Mouse (Mus musculus): ENCODE data around the gene Tpi1.

DNA sequence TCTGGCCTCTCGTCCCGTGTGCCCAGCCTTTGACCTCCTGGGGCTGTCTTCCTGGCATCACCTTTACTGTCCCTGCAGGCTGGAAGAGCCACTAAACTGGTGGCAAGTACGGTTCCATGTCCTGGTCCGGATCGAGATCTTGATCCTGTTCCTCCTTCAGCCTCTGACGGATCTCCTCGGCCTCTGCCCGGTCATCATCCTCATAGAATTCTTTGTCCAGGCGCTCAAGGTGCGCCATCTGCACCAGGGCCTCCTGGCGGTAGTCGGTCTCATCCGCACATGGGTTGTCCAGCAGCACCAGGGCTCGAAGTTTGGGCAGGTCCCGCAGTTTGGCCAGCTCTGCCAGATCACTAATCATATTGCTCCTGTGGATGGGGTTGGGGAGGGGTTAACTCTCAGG, 43.6 kb downstream of the Tpi1 start:
- TF ChIP-seq MAX (IDR thresholded peaks at IDR 0.05; ENCODE audit: low read depth) (no peak), USF1 (IDR thresholded peaks at IDR 0.05; ENCODE audit: low read depth) (no peak), E2F4 (IDR thresholded peaks at IDR 0.05; ENCODE audit: insufficient read depth) (no peak), POLR2A (IDR thresholded peaks at IDR 0.05; ENCODE audit: insufficient read length, low read depth) (no peak), TCF12 (IDR thresholded peaks at IDR 0.05; ENCODE audit: insufficient read depth, poor library complexity, severe bottlenecking) (no peak), TCF3 (IDR thresholded peaks at IDR 0.05; ENCODE audit: insufficient read length, low read depth) (no peak)
